Mouse (Mus musculus) stomach, postnatal 0 days (tissue): ENCODE results near the gene Mblac2. TPM values are rescaled to one million over a fixed set of nuclear protein-coding genes. Genes with fewer than 3 reads are reported as not detected.
A peak's percentile ranks its signal among the peaks of the same experiment; 100 is the strongest.

Source experiments
- ATAC-seq: fragments of 200-750 bp; cut with Nextera tagmentation; 2 replicates; pipeline ENCODE4 v1.8.0; 2017; ENCODE audit not compliant: low FRiP score, low TSS enrichment
- DNase-seq: peaks from one replicate; pipeline ENCODE4 v3.0.0-alpha.2; 2016; ENCODE audit warnings: low spot score
- H3K27ac ChIP-seq: fragments of 300-500 bp; sonication (generic); replicated peaks from 2 replicates; pipeline ENCODE4 v1.5.1; 2014; ENCODE audit warnings: mild to moderate bottlenecking, control low read depth
- H3K27me3 ChIP-seq: fragments of 300-500 bp; sonication (generic); 2 replicates; pipeline ENCODE4 v1.6.1; 2014; ENCODE audit warnings: low read length; ENCODE audit not compliant: control insufficient read depth, insufficient read depth
- H3K36me3 ChIP-seq: fragments of 300-500 bp; sonication (generic); 2 replicates; pipeline ENCODE4 v1.6.1; 2014; ENCODE audit warnings: low read length, mixed read lengths; ENCODE audit not compliant: control insufficient read depth, insufficient read depth
- H3K4me1 ChIP-seq: fragments of 300-500 bp; sonication (generic); replicated peaks from 2 replicates; pipeline ENCODE4 v1.6.1; 2014; ENCODE audit warnings: antibody characterized with exemption; ENCODE audit not compliant: control insufficient read depth, insufficient read depth
- H3K4me2 ChIP-seq: fragments of 300-500 bp; sonication (generic); replicated peaks from 2 replicates; pipeline ENCODE4 v1.6.1; 2014; ENCODE audit warnings: low read depth, mild to moderate bottlenecking, control low read depth, moderate library complexity
- H3K4me3 ChIP-seq: fragments of 300-500 bp; sonication (generic); 2 replicates; pipeline ENCODE4 v1.5.1; 2014; ENCODE audit warnings: low read depth, low read length, control low read depth
- H3K9ac ChIP-seq: fragments of 300-500 bp; sonication (generic); 2 replicates; pipeline ENCODE4 v1.6.1; 2014; ENCODE audit warnings: mild to moderate bottlenecking, low read length, control low read depth, mixed read lengths
- H3K9me3 ChIP-seq: fragments of 300-500 bp; sonication (generic); 2 replicates; pipeline ENCODE4 v1.6.1; 2016; ENCODE audit warnings: low read length; ENCODE audit not compliant: control insufficient read depth
- CTCF ChIP-seq: IDR thresholded peaks from 2 replicates; pipeline ENCODE4 v1.5.1; 2016; ENCODE audit warnings: antibody characterized with exemption, low read depth, mild to moderate bottlenecking, moderate library complexity
- EP300 ChIP-seq: optimal IDR thresholded peaks from 2 replicates; pipeline ENCODE3; 2016; ENCODE audit warnings: antibody characterized with exemption
- WGBS: fragments of 180-500 bp; shearing (Covaris S2); extraction: QIAGEN DNeasy Blood & Tissue Kit; methylation state at CpG from one replicate; pipeline ENCODE4 v1.1.7; 2014; 5-methylcytosine and 5-hydroxymethylcytosine counted together
- polyA plus RNA-seq: library from polyadenylated mRNA; unstranded; fragments of >200 nt; fragmentation: Nextera tagmentation; extraction: Ambion mirVana; gene quantifications from 2 replicates; pipeline ENCODE4 v1.2.1, GENCODE M21; 2015

Gene Mblac2
- polyA plus RNA-seq, 1 experiment from 2014 or later, result 11.1 TPM

- H3K9ac ChIP-seq, result no peak overlapping the region
- H3K4me2 ChIP-seq, result no peak overlapping the region
- H3K4me3 ChIP-seq, result no peak overlapping the region
- no peaks in the 10 kb centered on the region for H3K27me3 ChIP-seq
- WGBS, result 28% methylated on average over 3 of the region's 3 CpGs
- H3K36me3 ChIP-seq, result no peaks in the 10 kb centered on the region
- DNase-seq (peak; percentile 61), ATAC-seq (0 out of 2 replicates have a peak, but pooled peaks have one; percentile 54)
- no peak overlapping the region for H3K27ac ChIP-seq
- TF ChIP-seq EP300, result no peak
- peak; percentile 84 for TF ChIP-seq CTCF
- no peaks in the 10 kb centered on the region for H3K4me1 ChIP-seq
- no peaks in the 10 kb centered on the region for H3K9me3 ChIP-seq
Observed at GRCm38 (mm10) chr13:81760379-81760778, 49.2 kb downstream of the Mblac2 start.

GRCm38 (mm10) chr13:81761566-81762186, 50.5 kb downstream of the Mblac2 start:
- H3K4me1 ChIP-seq, result no peaks in the 10 kb centered on the region
- H3K9ac ChIP-seq, result no peak overlapping the region
- no peak overlapping the region for H3K27ac ChIP-seq
- DNase-seq, result peak; percentile 22
- WGBS, result 33% methylated on average over 14 of the region's 14 CpGs
- no peak for ATAC-seq
- TF ChIP-seq EP300 (no peak), CTCF (peak; percentile 82)
- H3K4me3 ChIP-seq, result no peak overlapping the region
- no peaks in the 10 kb centered on the region for H3K27me3 ChIP-seq
- H3K36me3 ChIP-seq, result no peaks in the 10 kb centered on the region
- no peak overlapping the region for H3K4me2 ChIP-seq
- no peaks in the 10 kb centered on the region for H3K9me3 ChIP-seq

DNA sequence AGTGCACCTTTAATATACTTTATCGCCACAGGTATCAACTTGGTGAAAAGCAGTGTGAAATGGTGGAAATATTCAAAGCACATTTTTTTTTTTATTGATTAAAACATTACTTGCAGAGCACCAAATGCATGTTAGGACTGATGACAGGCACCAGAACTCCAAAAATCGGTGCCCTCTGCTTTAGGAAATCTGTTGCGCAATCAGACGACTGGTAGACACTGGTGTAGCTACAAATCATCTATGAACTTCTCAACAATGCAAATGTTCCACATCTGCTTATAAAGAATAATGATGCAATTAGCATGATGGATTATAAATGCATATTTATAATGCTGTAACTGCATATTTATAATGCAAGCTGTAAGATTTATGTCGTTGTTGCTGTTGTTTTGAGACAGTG, 53.0 kb downstream of the Mblac2 start:
- no peaks in the 10 kb centered on the region for H3K4me1 ChIP-seq
- no peak overlapping the region for H3K9ac ChIP-seq
- H3K36me3 ChIP-seq, result no peaks in the 10 kb centered on the region
- no peak for DNase-seq
- WGBS, result 69% methylated on average over 5 of the region's 5 CpGs
- H3K4me3 ChIP-seq, result no peak overlapping the region
- no peak for TF ChIP-seq CTCF
- no peak for TF ChIP-seq EP300
- no peak for ATAC-seq
- H3K9me3 ChIP-seq, result no peaks in the 10 kb centered on the region
- H3K4me2 ChIP-seq, result no peak overlapping the region
- H3K27me3 ChIP-seq, result no peaks in the 10 kb centered on the region
- no peak overlapping the region for H3K27ac ChIP-seq

DNA sequence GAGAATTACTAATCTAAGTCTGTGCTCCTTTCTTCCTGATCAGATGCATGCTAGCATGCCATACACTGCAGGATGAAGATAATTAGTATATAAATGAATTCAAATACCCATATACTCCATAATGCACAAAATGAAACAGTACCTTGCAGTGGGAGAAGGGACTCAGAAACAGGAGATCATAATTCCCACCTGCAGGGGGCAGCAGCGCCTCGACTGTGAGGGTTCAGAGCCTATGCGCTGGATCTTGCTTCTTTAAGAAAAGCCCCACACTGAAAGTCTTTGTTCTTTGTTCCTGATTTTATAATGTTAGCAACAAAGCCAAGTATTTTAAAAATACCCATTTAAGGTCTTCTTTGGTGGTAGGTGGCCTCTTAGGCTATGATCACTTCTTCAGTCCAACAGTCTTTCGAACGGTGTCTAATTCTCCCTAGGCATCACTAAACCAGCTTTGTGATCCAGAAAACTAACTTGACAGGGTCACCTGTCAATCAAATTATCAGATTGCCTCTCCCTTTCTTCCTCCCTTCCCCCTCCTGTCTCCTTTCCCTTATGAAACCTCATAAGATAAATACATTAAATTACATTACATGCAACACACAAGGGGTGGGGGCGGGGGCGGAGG, 56.0 kb downstream of the Mblac2 start:
- no peak overlapping the region for H3K4me3 ChIP-seq
- no peak overlapping the region for H3K27ac ChIP-seq
- ATAC-seq (no peak), DNase-seq (peak; percentile 38)
- H3K4me1 ChIP-seq, result no peaks in the 10 kb centered on the region
- TF ChIP-seq EP300 (no peak), CTCF (peak; percentile 71)
- H3K9me3 ChIP-seq, result no peaks in the 10 kb centered on the region
- H3K36me3 ChIP-seq, result no peaks in the 10 kb centered on the region
- no peak overlapping the region for H3K9ac ChIP-seq
- no peak overlapping the region for H3K4me2 ChIP-seq
- 83% methylated on average over 7 of the region's 7 CpGs for WGBS
- no peaks in the 10 kb centered on the region for H3K27me3 ChIP-seq

DNA sequence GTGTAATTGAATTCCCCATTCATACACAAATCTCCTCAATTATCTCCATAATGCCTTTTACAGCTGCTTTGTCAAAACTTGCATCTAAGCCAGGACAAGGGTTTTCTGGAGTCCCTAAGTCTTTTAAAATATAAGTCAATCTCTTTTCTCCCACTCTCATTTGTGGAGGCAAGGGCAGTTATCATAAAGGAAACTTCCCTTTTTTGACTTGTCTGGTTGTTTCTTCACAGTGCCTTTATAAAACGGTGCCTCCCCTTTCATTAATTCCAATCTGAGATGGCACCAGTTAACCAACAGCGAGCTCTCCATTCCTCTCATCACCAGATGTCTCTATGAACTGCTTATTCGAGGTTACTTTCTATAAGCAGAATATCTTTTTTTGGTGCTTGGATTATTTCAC, 65.1 kb downstream of the Mblac2 start:
- H3K27ac ChIP-seq, result no peak overlapping the region
- H3K4me1 ChIP-seq, result no peaks in the 10 kb centered on the region
- no peak for DNase-seq
- H3K36me3 ChIP-seq, result no peaks in the 10 kb centered on the region
- TF ChIP-seq EP300 (no peak), CTCF (no peak)
- H3K27me3 ChIP-seq, result no peaks in the 10 kb centered on the region
- no peak for ATAC-seq
- no peaks in the 10 kb centered on the region for H3K9me3 ChIP-seq
- H3K4me2 ChIP-seq, result no peak overlapping the region
- H3K9ac ChIP-seq, result no peak overlapping the region
- no peak overlapping the region for H3K4me3 ChIP-seq
- WGBS, result 68% methylated on average over 3 of the region's 3 CpGs

- TF ChIP-seq EP300, result no peak
- TF ChIP-seq CTCF, result no peak
- peak overlapping the region; percentile 99 for H3K27ac ChIP-seq
- H3K27me3 ChIP-seq, result no peaks in the 10 kb centered on the region
- DNase-seq (no peak), ATAC-seq (no peak)
- peaks cover 3% of the 10 kb centered on the region; the same call in 1 of the 2 replicates for H3K4me1 ChIP-seq
- peak overlapping the region; percentile 43; the same call in 1 of the 2 replicates for H3K9ac ChIP-seq
- WGBS, result 23% methylated on average over 9 of the region's 9 CpGs
- peak overlapping the region; percentile 52 for H3K4me2 ChIP-seq
- 0 out of 2 replicates have a peak, but pooled peaks cover 4% of the 10 kb centered on the region for H3K36me3 ChIP-seq
- H3K9me3 ChIP-seq, result no peaks in the 10 kb centered on the region
- H3K4me3 ChIP-seq, result peak overlapping the region; percentile 68; the same call in 1 of the 2 replicates
Observed at GRCm38 (mm10) chr13:81782475-81782874, 71.3 kb downstream of the Mblac2 start.
